Mouse (Mus musculus): ENCODE measurements around the gene Apex2. TPM values are rescaled to one million over a fixed set of nuclear protein-coding genes. Genes with fewer than 3 reads are reported as not detected.
A peak's percentile ranks its signal among the peaks of the same experiment; 100 is the strongest.

Apex2 gene
- polyA plus RNA-seq, 1 experiment from 2014 or later, result 10.8 TPM

DNA sequence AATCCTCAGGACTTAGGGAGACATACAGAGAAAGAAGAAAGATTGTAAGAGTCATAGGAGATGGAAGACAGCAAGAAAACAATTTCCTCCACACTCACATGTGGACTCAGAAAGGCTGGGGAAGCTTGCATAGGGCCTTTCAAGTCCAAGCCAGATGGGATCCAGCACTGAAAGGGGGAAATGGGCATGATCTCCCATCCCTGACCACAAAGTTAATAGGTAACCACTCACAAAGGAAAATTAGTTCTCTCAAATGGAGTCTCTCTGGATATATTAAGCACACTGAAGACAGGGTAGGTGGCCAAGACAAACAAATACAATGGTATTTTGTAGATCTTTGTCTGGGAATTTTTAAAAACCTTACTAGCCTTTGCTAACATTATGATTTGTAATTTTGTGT, 7.7 kb downstream of the Apex2 start:
- no peak overlapping the region for H3K4me3 ChIP-seq (ENCODE audit: low read depth, low read length)
- H3K9me3 ChIP-seq (replicated peaks; ENCODE audit: control insufficient read depth, low read length), result no peaks in the 10 kb centered on the region
- H3K36me3 ChIP-seq (ENCODE audit: control insufficient read depth, insufficient read depth), result no peaks in the 10 kb centered on the region
- no peaks in the 10 kb centered on the region; the same call in 1 of the 2 replicates for H3K27me3 ChIP-seq (ENCODE audit: control insufficient read depth, insufficient read depth, low read depth, low read length)
- H3K9ac ChIP-seq (ENCODE audit: low read depth, low read length), result no peak overlapping the region
- no peak overlapping the region for H3K27ac ChIP-seq (ENCODE audit: low read length)
- ATAC-seq (ENCODE audit: low read depth), result no peak
- no peaks in the 10 kb centered on the region for H3K4me1 ChIP-seq (ENCODE audit: control insufficient read depth, low read depth, low read length)
- no peak overlapping the region for H3K4me2 ChIP-seq (ENCODE audit: low read depth, low read length)

DNA sequence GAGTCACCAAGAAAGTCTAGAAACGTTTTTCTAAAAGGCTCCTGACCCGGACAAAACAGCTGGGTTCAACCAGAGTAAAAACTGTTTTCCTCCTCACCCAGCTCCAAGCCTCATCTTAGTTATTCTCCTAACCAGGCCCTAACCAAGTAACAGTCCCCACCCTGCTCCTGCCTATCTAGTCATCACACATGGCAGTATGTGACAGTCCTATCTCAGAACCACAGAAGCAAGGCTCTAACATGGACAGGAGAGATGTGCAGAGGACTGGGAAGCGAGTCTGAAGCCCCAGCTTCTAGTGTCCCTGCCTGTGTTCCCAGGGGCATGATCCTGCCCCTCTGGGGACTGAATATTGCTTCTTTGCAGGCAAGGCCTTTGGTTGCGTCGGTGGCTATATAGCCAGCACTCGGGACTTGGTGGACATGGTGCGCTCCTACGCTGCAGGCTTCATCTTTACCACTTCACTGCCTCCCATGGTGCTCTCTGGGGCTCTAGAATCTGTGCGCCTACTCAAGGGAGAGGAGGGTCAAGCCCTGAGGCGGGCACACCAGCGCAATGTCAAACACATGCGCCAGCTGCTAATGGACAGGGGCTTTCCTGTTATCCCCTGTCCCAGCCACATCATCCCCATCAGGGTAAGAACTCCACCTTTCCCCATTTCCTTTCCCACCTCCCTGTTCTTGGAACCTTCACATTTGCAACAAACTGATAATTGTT, 24.9 kb downstream of the Apex2 start:
- H3K9ac ChIP-seq (ENCODE audit: low read depth, low read length), result peak overlapping the region; percentile 63
- H3K4me2 ChIP-seq (ENCODE audit: low read depth, low read length), result peak overlapping the region; percentile 46
- H3K4me3 ChIP-seq (ENCODE audit: low read depth, low read length), result peak overlapping the region; percentile 17; the same call in 1 of the 2 replicates
- H3K9me3 ChIP-seq (replicated peaks; ENCODE audit: control insufficient read depth, low read length), result no peaks in the 10 kb centered on the region
- WGBS (ENCODE audit: insufficient replicate concordance), result 46% methylated on average over 12 of the region's 12 CpGs
- peak; percentile 100 for ATAC-seq (ENCODE audit: low read depth)
- H3K27me3 ChIP-seq (ENCODE audit: control insufficient read depth, insufficient read depth, low read depth, low read length), result no peaks in the 10 kb centered on the region
- H3K27ac ChIP-seq (ENCODE audit: low read length), result peak overlapping the region; percentile 91
- peaks cover 9% of the 10 kb centered on the region for H3K4me1 ChIP-seq (ENCODE audit: control insufficient read depth, low read depth, low read length)
- peaks cover 58% of the 10 kb centered on the region for H3K36me3 ChIP-seq (ENCODE audit: control insufficient read depth, insufficient read depth)

DNA sequence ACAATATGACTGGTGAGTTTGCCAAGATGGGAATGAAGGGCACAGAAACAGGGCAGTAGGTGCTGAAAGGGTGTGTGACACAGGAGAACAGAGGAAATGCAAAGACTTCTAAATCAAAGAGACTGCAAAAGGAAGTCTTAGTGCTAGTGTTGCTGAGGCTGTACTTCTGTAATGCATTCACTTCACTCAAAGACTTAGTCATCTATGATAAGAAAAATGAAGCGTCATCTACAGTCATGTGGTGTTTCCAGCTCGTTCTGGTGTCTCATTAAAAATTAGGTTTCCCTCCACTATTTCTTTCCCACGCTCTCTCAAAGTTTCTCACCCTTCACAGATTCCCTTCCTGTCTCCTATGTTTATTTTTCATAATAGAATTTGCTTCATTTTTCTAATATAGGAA, 35.6 kb downstream of the Apex2 start:
- peak overlapping the region; percentile 48 for H3K4me2 ChIP-seq (ENCODE audit: low read depth, low read length)
- H3K27me3 ChIP-seq (ENCODE audit: control insufficient read depth, insufficient read depth, low read depth, low read length), result no peaks in the 10 kb centered on the region
- H3K4me1 ChIP-seq (ENCODE audit: control insufficient read depth, low read depth, low read length), result peaks cover 13% of the 10 kb centered on the region
- H3K9ac ChIP-seq (ENCODE audit: low read depth, low read length), result peak overlapping the region; percentile 31; the same call in 1 of the 2 replicates
- H3K27ac ChIP-seq (ENCODE audit: low read length), result peak overlapping the region; percentile 85
- peaks cover 36% of the 10 kb centered on the region for H3K36me3 ChIP-seq (ENCODE audit: control insufficient read depth, insufficient read depth)
- H3K9me3 ChIP-seq (replicated peaks; ENCODE audit: control insufficient read depth, low read length), result no peaks in the 10 kb centered on the region
- H3K4me3 ChIP-seq (ENCODE audit: low read depth, low read length), result peak overlapping the region; percentile 34
- no peak for ATAC-seq (ENCODE audit: low read depth)
- 50% methylated on average over 3 of the region's 3 CpGs for WGBS (ENCODE audit: insufficient replicate concordance)

DNA sequence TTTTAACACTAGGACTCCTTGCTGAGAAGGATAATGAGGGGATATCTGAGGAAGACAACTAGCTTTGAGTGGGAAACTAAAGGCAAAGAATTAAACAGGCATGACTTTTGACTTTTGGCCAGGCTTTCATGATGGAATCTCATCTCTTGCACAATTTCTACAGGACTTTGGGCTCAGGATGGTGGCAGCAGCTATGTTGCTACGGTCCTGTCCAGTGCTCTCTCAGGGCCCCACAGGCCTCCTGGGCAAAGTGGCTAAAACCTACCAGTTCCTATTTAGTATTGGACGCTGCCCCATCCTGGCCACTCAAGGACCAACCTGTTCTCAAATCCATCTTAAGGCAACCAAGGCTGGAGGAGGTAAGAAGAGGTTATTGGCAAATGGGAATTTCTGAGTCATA, 37.7 kb downstream of the Apex2 start:
- Histone ChIP-seq H3K4me3 (ENCODE audit: low read depth, low read length) (peak overlapping the region; percentile 49), H3K9ac (ENCODE audit: low read depth, low read length) (peak overlapping the region; percentile 68), H3K9me3 (replicated peaks; ENCODE audit: control insufficient read depth, low read length) (no peaks in the 10 kb centered on the region), H3K4me1 (ENCODE audit: control insufficient read depth, low read depth, low read length) (peaks cover 13% of the 10 kb centered on the region), H3K27me3 (ENCODE audit: control insufficient read depth, insufficient read depth, low read depth, low read length) (no peaks in the 10 kb centered on the region), H3K36me3 (ENCODE audit: control insufficient read depth, insufficient read depth) (peaks cover 18% of the 10 kb centered on the region), H3K4me2 (ENCODE audit: low read depth, low read length) (peak overlapping the region; percentile 64), H3K27ac (ENCODE audit: low read length) (peak overlapping the region; percentile 81)
- ATAC-seq (ENCODE audit: low read depth), result no peak
- 70% methylated on average over 2 of the region's 2 CpGs for WGBS (ENCODE audit: insufficient replicate concordance)

DNA sequence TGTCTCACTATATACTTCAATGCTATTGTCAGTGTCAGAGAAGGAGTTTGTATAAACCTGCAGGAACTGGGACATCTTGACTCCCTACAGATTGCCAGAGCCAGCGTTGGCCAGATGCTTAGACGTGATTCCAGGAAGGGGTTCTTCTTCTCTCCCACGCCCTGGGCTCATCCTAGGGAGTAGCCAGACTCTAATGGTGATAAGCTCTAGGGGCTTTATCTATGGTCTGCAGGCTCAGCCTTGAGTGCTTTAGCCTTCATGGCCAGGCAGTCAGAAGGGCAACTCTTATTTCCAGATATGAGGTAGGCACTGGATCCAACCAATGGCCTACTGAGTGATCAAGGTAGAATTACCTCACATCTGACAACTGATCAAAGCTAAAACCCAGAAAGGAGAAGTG, 40.0 kb downstream of the Apex2 start:
- WGBS (ENCODE audit: insufficient replicate concordance), result 46% methylated on average over 3 of the region's 3 CpGs
- H3K9me3 ChIP-seq (replicated peaks; ENCODE audit: control insufficient read depth, low read length), result no peaks in the 10 kb centered on the region
- peak overlapping the region; percentile 97 for H3K27ac ChIP-seq (ENCODE audit: low read length)
- ATAC-seq (ENCODE audit: low read depth), result peak; percentile 96
- no peaks in the 10 kb centered on the region for H3K27me3 ChIP-seq (ENCODE audit: control insufficient read depth, insufficient read depth, low read depth, low read length)
- H3K4me1 ChIP-seq (ENCODE audit: control insufficient read depth, low read depth, low read length), result peaks cover 11% of the 10 kb centered on the region
- peak overlapping the region; percentile 64 for H3K4me3 ChIP-seq (ENCODE audit: low read depth, low read length)
- H3K9ac ChIP-seq (ENCODE audit: low read depth, low read length), result peak overlapping the region; percentile 68
- H3K36me3 ChIP-seq (ENCODE audit: control insufficient read depth, insufficient read depth), result peaks cover 10% of the 10 kb centered on the region
- H3K4me2 ChIP-seq (ENCODE audit: low read depth, low read length), result peak overlapping the region; percentile 64

DNA sequence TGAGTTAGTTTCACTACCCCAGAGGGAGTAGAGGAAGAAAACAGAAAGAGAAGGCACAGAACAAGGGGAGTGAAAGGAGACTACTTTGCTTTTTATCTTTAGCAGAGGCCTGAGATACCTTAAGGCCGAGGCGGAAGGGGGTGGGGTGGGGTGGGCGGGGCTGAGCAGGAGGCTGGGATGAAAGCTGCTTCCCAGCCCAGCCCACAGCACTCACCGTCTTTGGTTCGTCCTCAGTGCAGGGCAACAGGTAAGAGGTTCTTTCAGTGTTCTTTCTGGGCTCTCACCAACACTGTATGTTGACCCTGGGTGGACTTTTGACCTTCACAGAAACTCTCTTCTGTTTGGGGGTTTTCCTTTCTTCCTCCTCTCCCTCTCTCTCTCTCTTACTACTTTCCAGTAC, 42.4 kb downstream of the Apex2 start, which contains the start of gene Alas2:
Alas2 (plus strand) TSS at position 137 of the 400 bp plus-strand sequence.
- peak within 1 kb of the TSS; percentile 59 for H3K4me2 ChIP-seq (ENCODE audit: low read depth, low read length)
- no peaks in the 10 kb centered on the region for H3K9me3 ChIP-seq (replicated peaks; ENCODE audit: control insufficient read depth, low read length)
- WGBS (ENCODE audit: insufficient replicate concordance), result 23% methylated on average over 4 of the region's 5 CpGs
- H3K4me1 ChIP-seq (ENCODE audit: control insufficient read depth, low read depth, low read length), result no peaks in the 10 kb centered on the region; the same call in none of the 2 replicates
- H3K27me3 ChIP-seq (ENCODE audit: control insufficient read depth, insufficient read depth, low read depth, low read length), result no peaks in the 10 kb centered on the region
- peak within 1 kb of the TSS; percentile 64 for H3K4me3 ChIP-seq (ENCODE audit: low read depth, low read length)
- peak; percentile 66 for ATAC-seq (ENCODE audit: low read depth)
- peak within 1 kb of the TSS; percentile 68 for H3K9ac ChIP-seq (ENCODE audit: low read depth, low read length)
- peak within 1 kb of the TSS; percentile 97 for H3K27ac ChIP-seq (ENCODE audit: low read length)
- H3K36me3 ChIP-seq (ENCODE audit: control insufficient read depth, insufficient read depth), result peaks cover 6% of the 10 kb centered on the region

DNA sequence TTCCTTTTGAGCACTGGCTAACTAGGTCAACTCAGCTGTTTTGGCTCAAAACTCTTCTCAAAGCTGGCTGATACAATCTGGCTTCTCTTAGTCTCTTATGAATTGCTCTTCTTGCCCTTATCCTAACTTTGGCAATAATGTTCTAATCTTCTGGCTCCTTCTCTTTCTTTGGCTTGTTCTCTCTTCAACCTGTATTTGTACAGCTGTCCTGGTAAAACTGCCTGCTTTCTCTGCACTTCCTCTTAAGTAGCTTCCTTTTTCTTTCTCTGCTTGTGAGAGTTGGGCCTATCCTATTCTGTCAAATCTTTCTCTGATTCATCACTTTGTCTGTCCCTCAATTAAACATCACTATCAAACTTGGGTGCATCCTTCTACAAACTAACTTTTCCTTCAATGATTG, 48.0 kb downstream of the Apex2 start:
- H3K27me3 ChIP-seq (ENCODE audit: control insufficient read depth, insufficient read depth, low read depth, low read length), result no peaks in the 10 kb centered on the region
- H3K27ac ChIP-seq (ENCODE audit: low read length), result no peak overlapping the region
- H3K9me3 ChIP-seq (replicated peaks; ENCODE audit: control insufficient read depth, low read length), result no peaks in the 10 kb centered on the region
- no peak overlapping the region for H3K4me3 ChIP-seq (ENCODE audit: low read depth, low read length)
- H3K4me2 ChIP-seq (ENCODE audit: low read depth, low read length), result no peak overlapping the region
- no peaks in the 10 kb centered on the region for H3K4me1 ChIP-seq (ENCODE audit: control insufficient read depth, low read depth, low read length)
- ATAC-seq (ENCODE audit: low read depth), result no peak
- no peaks in the 10 kb centered on the region for H3K36me3 ChIP-seq (ENCODE audit: control insufficient read depth, insufficient read depth)
- no peak overlapping the region for H3K9ac ChIP-seq (ENCODE audit: low read depth, low read length)

DNA sequence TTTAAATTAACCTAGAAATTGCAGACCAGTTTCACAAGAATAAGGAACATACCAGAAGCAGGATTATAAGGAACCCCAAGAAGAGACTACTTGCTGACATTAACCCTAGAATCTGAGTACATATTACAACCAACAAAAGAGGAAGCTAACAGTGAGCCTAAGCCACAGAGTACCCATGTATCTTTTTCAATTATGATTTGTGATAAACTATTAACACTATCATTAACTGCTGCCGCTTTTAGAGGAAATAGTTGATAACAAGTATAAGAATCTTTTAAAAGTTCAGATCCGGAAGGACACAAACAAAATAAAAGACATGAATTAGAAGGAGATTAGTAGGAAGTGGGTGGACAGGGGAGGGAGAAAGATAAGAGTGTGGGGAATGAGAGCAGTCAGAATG, 49.6 kb downstream of the Apex2 start:
- Histone ChIP-seq H3K9me3 (replicated peaks; ENCODE audit: control insufficient read depth, low read length) (no peaks in the 10 kb centered on the region), H3K4me1 (ENCODE audit: control insufficient read depth, low read depth, low read length) (no peaks in the 10 kb centered on the region), H3K36me3 (ENCODE audit: control insufficient read depth, insufficient read depth) (no peaks in the 10 kb centered on the region), H3K9ac (ENCODE audit: low read depth, low read length) (no peak overlapping the region), H3K4me2 (ENCODE audit: low read depth, low read length) (no peak overlapping the region), H3K4me3 (ENCODE audit: low read depth, low read length) (no peak overlapping the region), H3K27me3 (ENCODE audit: control insufficient read depth, insufficient read depth, low read depth, low read length) (no peaks in the 10 kb centered on the region), H3K27ac (ENCODE audit: low read length) (no peak overlapping the region)
- no peak for ATAC-seq (ENCODE audit: low read depth)
- WGBS (ENCODE audit: insufficient replicate concordance), result 43% methylated on average over 2 of the region's 2 CpGs

DNA sequence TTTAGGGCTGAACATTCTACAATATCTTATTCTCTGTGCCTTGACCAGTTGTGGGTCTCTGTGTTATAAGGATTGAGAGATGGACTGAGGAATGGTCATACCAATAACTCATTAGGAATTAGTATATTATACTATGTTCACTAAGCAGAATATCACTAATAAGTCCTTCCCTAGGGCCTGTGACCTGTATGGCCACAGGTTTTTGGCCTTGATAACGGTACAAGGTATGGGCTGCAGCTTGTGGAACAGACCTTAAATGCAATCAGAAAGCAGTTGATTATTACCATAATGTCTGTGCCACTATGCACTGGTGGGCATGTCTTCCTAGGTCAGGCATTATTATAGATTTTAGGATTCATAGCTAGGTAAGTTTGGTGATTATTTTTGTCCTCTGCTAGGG, 73.2 kb downstream of the Apex2 start:
- peak overlapping the region; percentile 52 for H3K4me2 ChIP-seq (ENCODE audit: low read depth, low read length)
- no peaks in the 10 kb centered on the region for H3K36me3 ChIP-seq (ENCODE audit: control insufficient read depth, insufficient read depth)
- H3K4me3 ChIP-seq (ENCODE audit: low read depth, low read length), result peak overlapping the region; percentile 17; the same call in 1 of the 2 replicates
- H3K9ac ChIP-seq (ENCODE audit: low read depth, low read length), result 0 out of 2 replicates have a peak overlapping the region, but pooled peaks have one; percentile 48
- no peaks in the 10 kb centered on the region for H3K9me3 ChIP-seq (replicated peaks; ENCODE audit: control insufficient read depth, low read length)
- H3K27ac ChIP-seq (ENCODE audit: low read length), result peak overlapping the region; percentile 92
- 58% methylated on average over 1 of the region's 1 CpGs for WGBS (ENCODE audit: insufficient replicate concordance)
- H3K4me1 ChIP-seq (ENCODE audit: control insufficient read depth, low read depth, low read length), result peaks cover 14% of the 10 kb centered on the region
- ATAC-seq (ENCODE audit: low read depth), result peak; percentile 83
- no peaks in the 10 kb centered on the region for H3K27me3 ChIP-seq (ENCODE audit: control insufficient read depth, insufficient read depth, low read depth, low read length)

All from liver, embryonic 16.5 days (tissue).